Mouse (Mus musculus): ENCODE data around the gene Gm49322.

Gm49322 gene

DNA sequence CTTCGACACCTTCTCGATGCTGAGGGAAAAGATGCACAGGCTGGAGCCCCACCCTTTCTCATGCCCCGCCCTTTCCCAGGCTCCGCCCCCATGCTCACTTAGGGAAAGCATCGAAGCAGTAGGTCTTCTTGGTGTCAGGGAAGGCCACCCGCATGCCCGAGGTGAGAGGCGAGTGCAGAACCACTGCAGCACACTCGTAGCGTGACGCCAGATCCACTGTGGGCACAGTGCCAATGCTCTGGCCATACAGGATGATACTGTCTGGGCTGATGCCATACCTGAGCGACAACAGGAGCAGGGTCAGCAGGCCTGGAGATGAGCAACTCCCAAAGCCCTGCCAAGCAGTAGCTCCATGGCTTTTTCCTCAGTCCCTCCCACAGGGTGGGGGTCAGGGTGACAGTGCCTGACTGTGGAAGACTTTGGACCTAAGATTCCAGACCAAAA is 21.8 kb upstream of the Gm49322 start:
- DNase-seq (ENCODE audit: low spot score): no peak

DNA sequence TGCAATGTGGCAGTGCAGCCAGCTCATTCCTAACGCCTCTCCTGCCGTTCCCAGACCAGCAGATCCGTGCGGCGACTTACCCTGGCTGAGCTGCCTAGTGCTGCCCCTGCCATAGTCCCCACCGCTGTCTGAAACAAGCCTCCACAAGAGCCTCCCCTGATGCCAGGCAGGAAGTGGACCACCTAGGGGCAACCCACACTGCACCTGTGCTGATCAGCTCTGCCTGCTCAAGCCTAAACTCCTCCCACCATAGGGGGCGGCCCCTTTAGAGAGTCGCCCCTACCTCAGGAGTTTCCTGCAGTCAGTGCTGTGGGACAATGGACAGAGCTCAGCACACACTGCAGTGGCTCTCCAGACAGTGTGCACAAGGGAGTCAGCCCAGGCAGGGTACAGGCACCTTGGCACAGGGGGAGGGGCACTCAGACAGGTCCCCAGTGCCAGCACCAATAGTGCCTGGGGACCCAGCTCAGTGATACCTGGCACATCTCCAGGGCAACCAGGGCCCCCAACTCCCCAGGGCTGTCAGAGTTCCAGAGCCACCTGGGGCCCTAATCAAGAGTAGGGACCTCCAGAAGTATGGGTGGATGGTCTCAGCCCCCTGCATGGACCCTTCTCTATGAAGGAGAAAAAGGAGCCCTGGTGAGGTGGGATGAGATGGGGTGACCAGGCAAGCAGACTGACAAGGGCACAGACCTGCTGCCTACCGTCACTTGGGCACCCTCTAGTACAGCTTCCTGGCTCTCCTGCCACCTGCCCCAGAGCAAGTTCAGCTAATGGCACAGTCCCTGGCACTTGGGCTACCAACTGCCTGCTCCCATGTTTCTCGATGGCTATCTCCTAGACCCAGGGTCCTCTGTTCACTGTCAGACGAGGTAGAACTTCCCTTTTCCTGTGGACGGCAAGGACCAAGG is 20.9 kb upstream of the Gm49322 start:
- DNase-seq (ENCODE audit: low spot score): no peak

DNA sequence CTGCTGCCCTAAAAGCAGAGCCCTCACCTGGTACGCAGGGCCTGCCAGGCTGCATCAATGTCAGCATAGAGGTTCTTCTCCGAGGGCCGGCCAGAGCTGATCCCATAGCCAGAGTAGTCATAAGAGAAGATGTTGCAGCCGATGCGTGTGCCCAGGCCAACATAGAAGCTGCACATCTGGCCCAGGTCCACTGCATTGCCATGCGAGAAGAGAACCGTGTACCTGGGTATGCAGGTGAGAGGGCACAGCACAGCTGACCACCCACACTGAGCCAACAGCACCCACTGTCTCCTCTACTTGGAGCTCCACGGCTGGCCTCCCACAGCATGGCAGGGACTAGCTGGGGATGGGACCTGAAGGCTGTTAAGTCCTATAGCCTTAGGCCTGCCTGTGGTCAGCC is 20.2 kb upstream of the Gm49322 start:
- no peak for DNase-seq (ENCODE audit: low spot score)

DNA sequence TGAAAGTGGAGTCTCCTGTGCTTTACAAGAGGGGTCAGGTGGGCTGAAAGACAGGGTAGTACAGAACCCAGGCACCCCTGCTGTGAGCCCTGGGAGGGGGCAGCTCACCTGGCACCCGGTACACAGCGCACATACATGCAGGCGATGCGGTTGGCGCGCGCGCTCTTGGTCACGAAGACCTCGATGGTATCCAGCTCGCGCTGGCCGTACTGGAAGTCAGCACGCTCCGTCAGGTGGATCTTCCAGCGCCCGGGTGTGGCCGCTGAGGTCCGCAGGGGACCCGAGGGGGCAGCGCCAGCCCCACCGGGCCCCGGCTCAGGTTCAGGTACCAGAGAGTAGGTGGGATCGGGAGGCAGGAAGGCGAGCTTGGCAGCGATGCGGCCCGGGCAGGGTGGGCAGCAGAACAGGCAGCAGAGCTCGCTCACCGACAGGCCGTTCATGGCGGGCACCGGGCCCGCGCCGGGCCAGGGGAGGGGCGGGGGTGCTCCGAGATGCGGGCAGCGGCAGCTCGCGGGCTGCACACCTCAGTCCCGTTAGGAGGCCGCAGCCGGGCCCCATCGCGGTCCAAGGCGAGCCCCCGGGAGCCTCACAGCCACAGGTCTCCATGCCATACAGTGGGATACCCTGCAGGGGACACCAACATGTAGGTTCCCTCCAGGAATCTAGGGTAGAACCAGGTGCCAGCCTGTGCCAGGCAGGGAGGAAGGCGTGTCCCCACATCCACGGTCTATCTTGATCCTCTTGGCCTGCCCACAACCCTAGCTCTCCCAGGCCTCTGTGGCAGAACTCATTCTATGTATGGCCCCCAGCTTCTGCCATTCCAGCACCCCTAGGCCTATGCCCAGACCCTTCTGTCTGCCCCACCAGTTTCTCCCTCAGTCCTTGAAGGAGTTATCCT is 19.2 kb upstream of the Gm49322 start:
- DNase-seq (ENCODE audit: low spot score): no peak

DNA sequence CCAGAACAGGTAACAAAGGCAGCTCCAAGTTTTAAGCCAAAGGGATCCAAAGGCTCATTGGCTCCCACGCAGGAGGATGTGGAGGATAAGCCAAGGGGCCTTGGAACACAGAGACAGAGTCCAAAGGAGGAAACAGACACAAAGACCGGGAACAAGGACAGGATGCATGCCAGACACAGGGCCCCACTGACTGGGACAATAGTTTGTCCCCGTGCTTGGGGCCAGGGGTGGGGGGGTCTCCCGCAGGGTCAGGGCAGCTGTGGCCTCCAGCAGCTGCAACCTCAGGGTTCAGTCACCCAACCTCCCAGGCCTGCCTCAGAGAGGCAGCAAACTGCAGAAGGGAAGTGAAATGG is 18.5 kb upstream of the Gm49322 start:
- DNase-seq (ENCODE audit: low spot score): no peak

DNA sequence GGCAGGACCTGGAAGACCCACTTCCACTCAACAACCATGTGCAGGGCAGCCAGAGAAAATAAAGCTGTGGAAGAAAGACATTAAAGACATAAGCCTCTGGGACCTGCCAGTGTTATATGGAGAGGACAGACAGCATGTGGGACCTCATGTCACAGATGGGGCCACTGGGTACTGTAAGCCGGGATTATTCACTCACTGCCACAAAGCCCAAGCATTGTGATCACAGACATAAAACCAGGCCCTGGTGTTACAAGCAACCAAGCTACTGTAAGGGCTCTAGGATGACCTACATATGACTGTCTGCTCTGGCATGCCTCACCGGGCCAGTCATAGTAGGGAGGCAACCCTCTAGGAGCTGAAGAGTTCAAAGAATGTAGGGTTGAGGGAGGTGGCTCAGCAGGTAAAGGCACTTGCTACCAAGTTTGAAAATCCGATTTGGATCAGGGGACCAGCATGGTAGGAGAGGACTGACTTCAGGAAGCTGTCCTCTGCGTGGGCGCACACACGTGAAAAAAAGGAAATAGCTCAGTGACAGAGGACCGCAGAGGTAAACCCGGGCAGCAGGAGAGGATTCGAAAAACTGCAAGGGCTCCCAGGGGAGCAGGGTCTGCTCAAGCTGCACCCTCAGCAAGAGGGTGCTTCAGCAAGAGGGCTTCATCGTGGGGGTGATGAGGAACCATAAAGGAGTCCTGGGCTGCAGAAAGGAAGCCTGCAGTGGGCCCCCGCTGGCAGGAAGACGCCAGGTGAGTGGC is 16.5 kb upstream of the Gm49322 start:
- DNase-seq (ENCODE audit: low spot score): no peak

DNA sequence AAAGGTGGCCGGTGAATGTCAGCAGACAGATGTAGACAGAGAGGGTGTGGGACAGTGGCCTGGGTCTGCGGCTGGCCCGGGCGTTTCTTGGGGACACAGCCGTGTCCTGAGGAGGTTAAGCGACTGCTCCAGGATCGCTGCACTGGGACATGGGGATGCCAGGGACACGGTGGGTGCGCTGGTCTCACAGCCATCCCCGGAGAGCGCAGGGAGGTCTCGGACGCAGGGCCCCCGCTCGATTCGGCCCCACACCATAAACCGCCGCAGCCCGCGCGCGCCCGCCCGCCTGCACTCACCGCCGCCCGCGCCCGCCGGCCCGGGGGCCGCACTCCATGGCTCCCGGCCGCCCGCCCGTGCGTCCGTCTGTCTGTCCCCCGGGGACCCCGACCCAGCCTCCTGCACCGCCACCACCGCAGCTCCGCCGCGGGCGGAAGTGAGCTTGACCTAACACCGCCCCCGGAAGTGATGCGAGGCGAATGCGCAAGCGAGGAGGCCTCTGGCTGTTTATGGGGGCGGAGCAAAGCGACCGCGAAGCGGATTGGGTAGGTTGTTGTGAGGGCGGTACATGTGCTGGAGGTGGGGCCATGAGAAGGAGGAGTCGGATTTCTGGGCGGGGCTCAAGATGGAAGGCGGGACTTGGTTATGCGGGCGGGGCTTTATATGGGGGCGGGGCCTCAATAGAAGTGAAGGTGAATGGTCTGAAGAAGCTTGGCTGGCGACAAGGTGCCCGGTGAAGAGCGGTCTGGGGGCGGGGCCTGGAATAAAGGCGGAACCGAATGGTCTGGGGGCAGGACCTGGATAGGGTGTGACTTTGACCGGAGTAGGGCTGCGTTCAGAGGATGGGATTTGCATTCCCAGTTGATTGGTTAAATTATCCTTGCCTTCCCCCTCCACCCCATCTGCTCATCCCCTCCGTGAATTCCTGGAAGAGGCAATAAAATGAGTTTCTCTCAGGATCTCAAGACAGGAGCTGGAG is 15.7 kb upstream of the Gm49322 start, which contains the start of gene Abhd17a:
Abhd17a (minus strand) TSS at position 463 of the 976 bp plus-strand sequence.
- peak; percentile 89 for DNase-seq (ENCODE audit: low spot score)

DNA sequence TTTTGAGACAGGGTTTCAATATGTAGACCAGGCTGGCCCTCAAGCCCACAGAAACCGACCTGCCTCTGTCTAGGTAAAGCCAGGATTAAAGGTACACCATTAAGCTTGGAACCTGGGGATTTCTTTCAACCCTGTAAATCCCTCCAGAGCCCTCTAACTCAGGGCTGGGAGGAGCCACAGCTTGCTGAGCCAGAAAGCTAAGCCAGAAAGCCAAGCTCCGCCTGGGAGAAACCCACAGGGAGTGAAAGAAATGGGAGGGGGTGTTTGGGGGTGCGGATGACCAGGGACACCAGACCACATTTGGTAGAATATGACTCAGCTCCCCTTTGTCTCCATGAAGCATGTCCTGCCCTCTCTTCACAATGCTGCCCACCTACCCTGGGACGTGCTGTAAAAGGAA is 9.5 kb upstream of the Gm49322 start:
- no peak for DNase-seq (ENCODE audit: low spot score)

DNA sequence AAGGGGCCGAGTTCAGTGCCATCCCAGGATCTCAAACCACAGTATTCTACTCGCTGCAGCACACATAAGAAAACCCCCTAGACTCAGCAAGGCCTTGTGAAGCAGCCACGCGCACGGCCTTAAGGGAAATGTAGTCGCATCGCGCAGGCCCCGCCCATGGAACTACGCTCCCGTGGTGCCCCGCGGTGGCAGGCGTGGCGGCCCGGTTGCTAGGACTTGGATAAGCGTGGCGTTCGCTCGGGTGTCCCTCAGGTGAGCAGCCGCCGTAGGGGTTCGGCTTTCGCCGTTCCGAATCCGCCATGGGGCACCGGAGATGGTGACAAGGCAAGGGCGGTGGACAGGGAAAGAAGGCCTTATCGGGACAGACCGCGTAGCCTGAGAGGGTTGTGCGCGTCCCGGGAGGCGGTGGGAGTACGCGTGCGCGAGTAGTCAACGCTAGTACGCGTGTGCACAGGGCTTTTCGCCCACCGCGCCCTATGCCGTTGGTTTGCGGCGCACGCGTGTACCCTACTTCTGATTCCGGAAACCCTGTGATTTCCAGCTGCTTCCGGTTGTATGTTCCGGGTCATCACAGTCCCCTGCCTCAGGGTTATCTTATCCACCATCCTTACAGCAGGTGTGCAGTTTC is 3.0 kb upstream of the Gm49322 start, which contains the start of the genes Scamp4 and Adat3:
Scamp4 (plus strand) TSS at position 175 of the 628 bp plus-strand sequence.
Adat3 (plus strand) TSS at position 183 of the 628 bp plus-strand sequence.
- DNase-seq (ENCODE audit: low spot score): peak; percentile 95

DNA sequence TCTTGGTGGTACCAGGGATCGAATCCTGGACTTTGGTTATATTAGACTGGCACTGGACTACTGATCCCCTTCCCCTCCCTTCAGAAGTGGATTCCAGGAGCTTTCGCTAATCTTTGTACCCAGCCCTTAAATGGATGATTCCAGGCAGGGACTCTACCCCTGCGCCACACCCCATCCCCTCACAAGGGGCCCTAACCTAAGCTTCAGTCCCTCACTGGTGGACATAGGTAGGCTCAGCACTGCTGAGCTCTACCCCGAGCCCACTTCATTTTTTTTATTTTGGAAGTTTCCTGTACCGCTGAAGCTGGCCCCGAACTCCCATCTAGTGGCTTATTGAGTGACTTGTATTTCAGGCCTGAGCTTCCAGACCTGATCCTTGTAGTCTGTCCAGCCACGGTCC is 2.5 kb upstream of the Gm49322 start:
- no peak for DNase-seq (ENCODE audit: low spot score)

DNA sequence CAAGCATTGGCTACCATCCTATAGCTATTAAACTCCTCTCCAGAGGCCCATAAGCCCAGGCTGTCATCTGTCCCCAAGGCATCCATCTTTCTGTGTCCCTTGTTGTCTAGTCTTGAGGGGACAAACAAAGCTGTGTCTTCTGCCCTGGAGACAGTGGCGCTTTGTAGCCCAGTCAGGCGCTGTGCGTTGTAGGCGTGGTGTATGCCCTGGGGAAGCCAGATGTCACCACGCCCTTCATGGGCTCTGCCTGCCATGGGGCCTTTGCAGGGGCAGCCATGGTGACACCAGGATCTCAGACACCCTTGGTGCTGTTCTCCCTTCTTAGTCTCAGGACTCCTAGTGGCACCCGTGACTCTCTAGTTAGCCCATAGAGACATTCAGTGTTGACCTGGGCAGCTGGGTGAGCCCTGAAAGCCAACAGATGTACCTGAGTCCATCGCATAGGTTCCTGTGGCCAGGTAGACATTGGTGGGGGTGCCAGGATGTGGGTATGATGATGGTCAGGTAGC is 1.8 kb upstream of the Gm49322 start:
- peak; percentile 56 for DNase-seq (ENCODE audit: low spot score)

DNA sequence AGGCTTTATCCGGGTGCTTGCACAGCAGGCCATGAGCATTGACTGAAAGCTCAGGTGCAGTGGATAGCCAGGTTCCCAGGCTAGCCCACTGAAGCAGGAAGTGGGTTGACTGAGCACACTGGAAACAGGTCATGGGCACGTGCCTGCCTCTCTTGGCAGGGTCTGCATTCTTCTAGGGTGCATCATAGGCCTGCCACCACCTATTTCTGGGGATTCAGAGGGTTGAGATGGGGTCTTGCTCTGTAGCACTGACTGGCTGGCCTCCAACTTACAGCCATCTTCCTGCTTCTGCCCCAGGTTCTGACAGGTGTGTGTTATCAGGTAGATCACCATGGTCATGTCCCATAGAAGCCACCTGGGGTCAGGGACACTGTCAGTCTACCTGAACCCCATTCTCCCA is 833 bp upstream of the Gm49322 start:
- DNase-seq (ENCODE audit: low spot score): no peak

DNA sequence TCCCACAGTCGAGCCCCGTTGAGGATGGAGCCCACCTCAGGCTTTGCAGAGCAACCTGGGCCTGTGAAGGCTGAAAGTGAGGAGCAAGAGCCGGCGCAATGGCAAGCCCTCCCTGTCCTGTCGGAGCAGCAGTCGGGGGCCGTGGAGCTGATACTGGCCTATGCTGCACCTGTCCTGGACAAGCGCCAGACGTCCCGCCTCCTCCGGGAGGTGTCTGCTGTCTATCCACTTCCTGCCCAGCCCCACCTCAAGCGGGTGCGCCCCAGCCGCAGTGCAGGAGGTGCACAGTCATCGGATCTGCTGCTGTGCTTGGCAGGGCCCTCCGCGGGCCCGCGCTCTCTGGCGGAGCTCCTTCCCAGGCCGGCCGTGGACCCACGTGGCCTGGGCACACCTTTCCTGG is 485 bp downstream of the Gm49322 start:
- DNase-seq (ENCODE audit: low spot score): no peak

DNA sequence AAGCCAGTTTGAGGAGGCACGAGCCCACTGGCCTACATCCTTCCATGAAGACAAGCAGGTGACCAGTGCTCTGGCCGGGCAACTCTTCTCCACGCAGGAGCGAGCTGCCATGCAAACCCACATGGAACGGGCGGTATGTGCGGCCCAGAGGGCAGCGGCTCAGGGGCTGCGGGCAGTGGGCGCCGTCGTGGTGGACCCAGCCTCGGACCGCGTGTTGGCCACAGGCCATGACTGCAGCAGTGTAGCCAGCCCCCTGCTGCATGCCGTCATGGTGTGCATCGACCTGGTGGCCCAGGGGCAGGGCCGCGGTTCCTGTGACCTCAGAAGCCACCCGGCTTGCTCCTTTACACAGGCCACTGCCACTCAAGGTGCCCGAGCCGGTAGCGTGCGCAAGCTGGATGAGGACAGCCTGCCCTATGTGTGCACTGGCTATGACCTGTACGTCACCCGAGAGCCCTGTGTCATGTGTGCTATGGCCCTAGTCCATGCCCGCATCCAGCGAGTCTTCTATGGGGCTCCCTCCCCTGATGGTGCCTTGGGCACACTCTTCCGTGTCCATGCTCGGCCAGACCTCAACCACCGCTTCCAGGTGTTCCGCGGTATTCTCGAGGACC is 1.0 kb downstream of the Gm49322 start:
- no peak for DNase-seq (ENCODE audit: low spot score)

DNA sequence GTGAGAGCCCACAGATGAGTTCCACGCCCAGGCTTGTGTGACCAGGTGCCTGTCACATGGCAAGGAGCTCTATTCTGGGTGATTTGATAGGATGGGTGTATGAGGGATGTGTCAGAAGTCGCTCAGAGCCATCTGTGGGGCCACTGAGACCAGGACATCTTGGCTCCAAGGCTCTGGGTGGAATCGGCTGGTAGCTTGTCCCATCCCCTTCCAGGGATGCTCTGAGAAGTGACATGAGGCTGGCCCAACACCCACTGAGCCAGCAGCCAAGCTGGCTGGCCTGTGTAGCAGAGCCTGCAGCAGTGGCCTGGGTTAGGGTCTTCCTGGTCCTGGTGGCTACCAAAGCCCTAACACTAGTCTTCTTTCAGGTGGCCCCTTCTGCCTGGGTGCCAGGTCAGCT is 2.6 kb downstream of the Gm49322 start:
- DNase-seq (ENCODE audit: low spot score): no peak

DNA sequence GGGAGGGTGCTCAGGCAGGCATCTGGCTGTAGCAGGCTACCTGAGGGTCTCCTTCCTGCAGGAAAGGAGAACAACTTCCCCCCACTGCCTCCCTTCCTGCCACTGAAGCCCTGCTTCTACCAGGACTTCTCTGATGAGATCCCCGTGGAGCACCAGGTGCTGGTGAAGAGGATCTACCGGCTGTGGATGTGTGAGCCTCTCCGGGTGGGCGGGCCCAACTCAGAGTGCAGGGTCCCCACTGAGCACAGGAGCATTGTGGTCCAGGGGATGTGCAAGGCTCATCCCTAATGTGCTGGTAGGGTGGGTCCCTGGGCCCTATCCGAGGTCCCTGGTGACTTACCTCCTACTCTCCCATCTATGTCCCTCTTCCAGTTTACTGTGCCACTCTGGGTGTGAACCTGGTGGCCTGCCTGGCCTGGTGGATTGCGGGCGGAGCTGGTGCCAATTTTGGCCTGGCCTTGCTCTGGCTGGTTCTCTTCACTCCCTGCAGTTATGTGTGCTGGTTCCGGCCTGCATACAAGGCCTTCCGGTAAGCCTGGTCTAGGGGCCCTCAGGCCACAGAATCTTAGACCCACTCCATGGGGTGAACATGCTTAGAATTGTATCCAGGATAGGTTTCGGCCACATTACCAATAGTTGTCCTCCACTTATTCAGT is 3.6 kb downstream of the Gm49322 start:
- DNase-seq (ENCODE audit: low spot score): no peak

DNA sequence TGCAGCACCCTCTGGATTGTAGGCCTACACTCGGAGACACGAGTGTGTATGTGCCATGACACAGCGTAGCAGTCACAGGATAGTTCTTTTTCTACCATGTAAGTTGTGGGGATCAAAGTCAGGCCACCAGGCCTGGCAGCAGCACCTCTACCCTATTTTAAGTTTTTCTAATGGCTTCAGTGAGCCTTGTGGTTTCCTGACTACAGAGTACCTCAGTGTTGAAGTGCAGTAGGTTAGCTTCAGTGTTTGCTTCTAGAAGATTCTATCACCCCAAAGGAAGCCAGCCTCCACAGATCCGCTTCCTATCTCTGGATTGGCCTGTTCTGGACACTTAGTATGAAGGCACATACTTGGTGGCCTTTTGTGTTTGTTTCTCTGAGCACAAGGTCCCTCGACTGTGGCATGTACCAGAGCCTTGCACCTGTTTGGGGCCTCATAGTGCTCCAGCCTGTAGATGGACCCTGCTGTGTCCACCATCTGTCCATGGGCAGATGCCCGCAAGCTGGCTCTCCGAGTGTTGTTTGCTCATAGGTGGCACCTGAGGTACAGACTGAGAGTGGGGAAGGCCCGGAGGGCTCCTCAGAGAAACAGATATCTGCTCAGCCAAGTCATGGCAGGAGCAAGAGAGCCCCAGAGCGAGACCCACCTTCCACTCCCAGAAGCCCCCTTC is 4.4 kb downstream of the Gm49322 start:
- no peak for DNase-seq (ENCODE audit: low spot score)

DNA sequence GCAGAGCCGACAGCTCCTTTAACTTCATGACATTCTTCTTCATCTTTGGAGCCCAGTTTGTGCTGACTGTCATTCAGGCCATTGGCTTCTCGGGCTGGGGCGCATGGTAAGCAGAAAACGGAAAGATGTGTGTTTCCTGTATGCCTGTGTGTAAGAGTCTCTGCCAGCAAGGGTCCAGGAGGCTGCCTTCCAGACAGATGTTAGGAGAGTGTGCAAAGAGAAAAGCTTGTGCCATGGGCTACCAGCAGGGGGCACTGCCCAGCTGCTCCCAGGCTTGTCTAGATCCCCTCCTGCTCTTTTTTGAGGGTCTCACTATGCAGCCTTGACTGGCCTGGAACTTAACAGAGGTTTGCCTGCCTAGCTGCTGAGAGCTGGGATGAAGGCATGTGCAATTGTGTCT is 5.2 kb downstream of the Gm49322 start:
- peak; percentile 40 for DNase-seq (ENCODE audit: low spot score)

DNA sequence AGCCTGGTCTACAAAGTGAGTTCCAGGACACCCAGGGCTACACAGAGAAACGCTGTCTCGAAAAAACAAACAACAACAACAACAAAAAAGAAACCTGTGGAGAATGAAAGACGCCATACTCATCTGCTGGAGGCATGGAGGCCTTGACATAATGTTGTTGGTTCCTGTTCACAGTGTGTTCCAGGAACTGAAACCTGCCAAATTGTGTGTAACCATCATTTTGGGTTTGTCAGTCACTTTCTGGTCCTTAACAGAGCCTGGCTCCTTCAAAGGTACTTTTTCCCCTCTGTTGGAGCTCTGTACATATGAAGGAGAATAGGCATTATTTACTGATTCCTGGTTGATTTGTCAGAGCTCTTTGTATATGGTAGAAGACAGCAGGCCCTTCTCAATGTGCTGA is 6.1 kb downstream of the Gm49322 start:
- DNase-seq (ENCODE audit: low spot score): no peak
